Mouse (Mus musculus): Measurements from ENCODE around the gene Itgal.
"Not testable (repeated sequence)": the region's sequence is repeated elsewhere in the genome, so short reads cannot be mapped to it uniquely, and the experiment has no call there.

The Itgal gene

DNA sequence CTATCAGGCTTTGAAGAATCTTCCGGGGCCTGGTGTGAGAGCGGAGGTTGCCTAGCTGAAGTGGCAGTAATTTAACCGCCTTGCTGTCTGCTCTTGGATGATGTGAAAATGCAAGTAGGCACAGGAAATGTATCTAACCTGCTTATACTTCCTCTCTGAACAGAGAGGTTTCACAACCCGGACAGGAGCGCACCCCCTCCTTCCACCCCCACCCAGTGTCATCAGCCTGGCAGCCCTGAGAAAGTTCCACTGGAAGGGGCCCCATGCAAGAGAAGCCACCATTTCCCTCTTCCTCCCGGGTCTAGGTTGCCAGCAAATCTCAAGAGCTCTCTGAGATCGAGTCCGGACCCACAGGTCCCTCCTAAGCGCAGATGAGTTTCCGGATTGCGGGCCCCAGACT lies at the start of gene Itgal:
Gene Itgal, plus strand, starts transcription at position 163 of the 400 bp plus-strand sequence.
- no peak for DNase-seq (ENCODE audit: low read depth, low spot score)

DNA sequence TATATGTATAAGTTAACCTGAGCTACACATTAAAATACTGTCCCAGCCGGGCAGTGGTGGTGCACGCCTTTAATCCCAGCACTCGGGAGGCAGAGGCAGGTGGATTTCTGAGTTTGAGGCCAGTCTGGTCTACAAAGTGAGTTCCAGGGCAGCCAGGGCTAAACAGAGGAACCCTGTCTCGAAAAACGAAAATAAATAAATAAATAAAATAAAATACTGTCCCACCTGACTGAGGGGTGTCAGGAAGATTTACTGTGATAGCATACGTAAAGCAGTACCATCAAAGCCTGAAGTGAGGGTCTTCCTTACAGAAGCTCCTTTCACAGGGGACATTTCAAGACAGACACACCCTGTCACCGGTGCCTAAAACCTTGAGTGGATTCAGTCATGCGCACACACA lies 45.5 kb upstream of the Itgal start:
- DNase-seq (ENCODE audit: low read depth, low spot score), result not testable (repeated sequence)

DNA sequence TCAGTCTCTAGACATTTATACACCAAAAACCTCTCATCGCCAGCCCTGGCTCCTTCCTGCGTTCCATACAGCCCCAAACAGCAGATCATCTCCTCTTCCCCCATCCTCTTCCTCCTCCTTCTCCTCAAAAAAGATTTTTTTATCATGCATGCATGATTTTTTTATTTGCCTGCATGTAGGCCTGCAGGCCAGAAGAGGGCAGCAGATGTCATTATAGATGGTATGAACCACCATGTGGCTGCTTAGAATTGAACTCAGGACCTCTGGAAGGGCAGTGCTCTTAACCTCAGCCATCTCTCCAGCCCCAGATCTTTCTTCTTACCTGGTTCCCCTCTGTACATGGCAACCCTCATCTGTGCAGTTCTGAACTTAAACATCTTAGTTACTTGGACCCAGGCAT lies 43.6 kb upstream of the Itgal start:
- DNase-seq (ENCODE audit: low read depth, low spot score), result peak; percentile 70

DNA sequence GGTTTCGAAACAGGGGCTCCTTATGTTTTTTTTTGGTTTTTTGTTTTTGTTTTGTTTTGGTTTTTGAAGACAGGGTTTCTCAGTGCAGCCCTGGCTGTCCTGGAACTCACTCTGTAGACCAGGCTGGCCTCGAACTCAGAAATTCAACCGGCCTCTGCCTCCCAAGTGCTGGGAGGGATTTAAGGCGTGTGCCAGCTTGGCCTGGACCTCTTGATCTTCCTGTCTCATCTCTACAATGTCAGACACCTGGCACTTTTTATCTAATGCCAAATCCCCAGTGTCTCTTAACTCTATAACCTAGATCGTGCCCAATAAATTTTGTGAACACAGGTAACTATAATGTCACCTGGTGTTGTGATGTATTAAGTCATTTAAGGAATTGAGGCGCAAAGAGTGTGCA lies 42.7 kb upstream of the Itgal start:
- no peak for DNase-seq (ENCODE audit: low read depth, low spot score)

DNA sequence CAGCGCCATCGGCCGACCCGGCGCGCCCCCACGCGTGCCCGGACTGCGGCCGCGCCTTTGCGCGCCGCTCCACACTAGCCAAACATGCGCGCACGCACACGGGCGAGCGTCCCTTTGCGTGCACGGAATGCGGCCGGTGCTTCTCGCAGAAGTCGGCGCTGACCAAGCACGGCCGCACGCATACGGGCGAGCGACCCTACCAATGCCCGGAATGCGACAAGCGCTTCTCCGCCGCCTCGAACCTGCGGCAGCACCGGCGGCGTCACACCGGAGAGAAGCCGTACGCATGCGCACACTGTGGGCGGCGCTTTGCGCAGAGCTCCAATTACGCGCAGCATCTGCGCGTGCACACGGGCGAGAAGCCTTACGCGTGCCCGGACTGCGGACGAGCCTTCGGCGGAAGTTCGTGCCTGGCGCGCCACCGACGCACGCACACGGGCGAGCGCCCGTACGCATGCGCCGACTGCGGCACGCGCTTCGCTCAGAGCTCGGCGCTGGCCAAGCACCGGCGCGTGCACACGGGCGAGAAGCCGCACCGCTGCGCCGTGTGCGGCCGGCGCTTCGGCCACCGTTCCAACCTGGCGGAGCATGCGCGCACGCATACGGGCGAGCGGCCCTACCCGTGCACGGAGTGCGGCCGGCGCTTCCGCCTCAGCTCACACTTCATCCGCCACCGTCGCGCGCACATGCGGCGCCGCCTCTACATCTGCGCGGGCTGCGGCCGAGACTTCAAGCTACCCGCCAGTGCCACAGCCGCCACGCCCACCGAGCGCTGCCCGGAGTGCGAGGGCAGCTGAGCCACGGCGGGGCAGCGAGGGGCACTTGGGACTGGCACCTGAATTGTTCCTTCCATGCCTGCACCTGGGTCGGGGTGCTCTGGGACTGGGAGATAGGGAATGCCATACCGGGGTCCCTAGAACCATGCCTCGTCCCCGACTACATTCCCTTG lies 42.0 kb upstream of the Itgal start:
- peak; percentile 99 for DNase-seq (ENCODE audit: low read depth, low spot score)

DNA sequence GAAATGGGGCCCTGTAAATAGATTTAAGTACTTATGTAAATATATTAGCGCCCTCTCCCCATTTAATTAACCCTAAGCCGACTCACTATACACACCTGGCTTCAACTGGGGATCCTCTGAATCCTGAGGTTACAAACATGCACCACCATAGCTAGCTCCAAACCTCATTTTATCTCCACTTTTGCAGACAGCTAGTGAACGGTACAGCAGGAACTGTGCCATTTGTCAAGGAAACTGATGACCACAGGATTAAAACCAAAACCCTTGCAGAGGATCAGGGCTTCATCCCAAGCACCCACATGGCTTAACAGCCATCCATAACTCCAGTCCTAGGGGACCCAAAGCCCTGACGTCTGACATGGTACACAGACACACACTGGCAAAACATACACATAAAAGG lies 41.1 kb upstream of the Itgal start:
- DNase-seq (ENCODE audit: low read depth, low spot score), result no peak

DNA sequence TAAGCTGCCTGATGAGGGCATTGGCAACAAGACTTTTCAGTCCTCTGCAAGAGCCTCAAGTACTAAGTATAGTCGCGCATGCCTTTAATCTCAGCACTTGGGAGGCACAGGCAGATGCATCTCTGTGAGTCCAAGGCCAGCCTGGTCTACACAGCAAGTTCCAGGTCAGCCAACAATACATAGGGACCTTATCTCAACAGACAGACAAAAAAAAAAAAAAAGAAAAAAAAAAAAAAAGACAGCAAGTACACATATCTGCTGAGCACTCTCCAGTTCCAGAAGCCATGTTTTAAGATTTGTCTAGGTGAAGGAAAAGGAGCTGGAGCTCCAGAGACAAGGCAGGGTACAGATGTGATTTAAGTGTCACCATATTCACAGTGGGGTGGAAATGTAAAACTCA lies 40.1 kb upstream of the Itgal start:
- no peak for DNase-seq (ENCODE audit: low read depth, low spot score)

DNA sequence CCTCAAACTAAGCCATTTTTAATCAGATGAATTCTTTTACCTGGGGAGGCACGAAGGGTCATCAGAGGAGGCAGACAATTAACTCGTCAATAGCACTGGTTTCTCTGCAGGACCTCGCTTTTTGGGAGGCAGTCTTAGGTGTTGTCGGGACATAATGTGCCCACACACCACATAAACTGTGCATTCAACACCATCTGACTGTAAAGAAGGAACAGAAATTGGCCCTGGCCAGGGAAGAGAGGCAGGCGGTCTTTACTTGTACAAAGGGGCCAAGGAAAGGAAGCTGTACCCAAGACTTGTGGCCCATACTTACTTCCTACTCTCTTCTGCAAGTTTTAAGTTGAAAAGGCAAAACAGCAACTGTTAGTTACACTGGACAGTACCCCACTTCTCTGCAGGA lies 39.5 kb upstream of the Itgal start:
- DNase-seq (ENCODE audit: low read depth, low spot score), result no peak

DNA sequence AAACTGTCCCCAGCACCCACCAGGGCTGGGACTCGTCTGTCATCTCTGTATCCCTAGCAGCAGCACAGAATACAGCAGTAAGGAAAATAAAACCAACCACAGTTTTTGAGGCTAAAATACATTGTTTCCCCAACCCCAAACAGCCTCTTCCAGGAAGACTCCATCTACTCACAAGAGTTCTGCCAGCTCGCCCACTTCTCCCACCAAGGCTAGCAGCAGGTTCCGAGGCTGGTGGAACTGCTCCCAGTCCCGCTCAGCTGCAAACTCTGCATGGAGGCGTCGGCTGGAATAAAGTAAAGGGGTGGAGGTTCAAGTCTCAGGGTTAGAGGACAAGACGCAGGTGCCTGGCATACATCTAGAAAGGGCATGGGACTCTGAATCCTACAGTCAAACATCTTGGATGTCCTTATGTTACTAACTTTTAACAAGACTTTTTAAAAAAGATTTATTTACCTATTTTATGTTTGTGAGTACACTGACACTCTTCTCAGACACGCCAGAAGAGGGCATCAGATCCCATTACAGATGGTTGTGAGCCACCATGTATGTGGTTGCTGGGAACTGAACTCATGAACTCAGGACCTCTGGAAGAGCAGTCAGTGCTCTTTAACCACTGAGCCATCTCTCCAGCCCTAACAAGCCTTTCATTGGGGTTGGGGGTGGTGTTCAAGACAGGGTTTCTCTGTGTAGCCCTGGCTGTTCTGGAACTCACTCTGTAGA lies 36.7 kb upstream of the Itgal start:
- DNase-seq (ENCODE audit: low read depth, low spot score), result peak; percentile 47

DNA sequence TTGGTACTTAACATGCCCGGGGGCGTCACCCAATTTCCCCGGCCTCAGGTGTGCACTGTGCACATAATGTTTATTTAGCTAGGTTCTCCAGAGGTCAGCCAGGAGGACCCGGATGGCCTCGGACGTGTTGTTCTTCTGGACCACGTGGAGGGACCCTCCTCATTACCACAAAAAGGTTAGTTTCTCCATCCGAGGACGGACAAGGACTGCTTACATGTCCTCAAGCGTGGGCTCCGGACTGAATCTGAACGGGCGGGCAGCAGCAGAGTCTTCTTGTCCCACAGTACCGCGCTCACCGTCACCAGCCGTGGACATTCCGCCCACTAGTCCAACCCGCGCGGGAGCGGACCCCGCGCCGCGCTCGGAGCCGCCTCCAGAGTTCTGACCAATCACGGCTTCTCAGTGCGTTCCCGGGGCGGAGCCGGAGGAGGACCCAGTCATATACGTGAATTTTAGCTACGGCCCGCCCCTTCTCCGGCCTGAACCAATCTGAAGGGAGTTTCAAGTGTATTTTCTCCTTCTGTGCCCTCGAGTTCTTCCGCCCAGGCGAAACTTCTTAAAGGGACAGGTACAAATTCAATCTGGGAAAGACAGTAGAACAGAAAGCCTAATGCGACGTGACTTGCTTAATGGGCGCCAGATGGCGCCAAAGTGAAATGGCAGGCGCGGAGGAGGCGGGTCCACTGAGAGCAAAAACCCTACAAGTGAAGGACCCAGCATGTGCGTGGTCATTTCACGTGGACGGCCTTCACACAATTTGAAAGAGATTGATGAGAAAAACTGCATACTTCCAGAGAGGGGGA lies 35.5 kb upstream of the Itgal start, which contains the start of gene Dctpp1:
Gene Dctpp1, minus strand, starts transcription at position 401 of the 803 bp plus-strand sequence.
- DNase-seq (ENCODE audit: low read depth, low spot score), result peak; percentile 99

DNA sequence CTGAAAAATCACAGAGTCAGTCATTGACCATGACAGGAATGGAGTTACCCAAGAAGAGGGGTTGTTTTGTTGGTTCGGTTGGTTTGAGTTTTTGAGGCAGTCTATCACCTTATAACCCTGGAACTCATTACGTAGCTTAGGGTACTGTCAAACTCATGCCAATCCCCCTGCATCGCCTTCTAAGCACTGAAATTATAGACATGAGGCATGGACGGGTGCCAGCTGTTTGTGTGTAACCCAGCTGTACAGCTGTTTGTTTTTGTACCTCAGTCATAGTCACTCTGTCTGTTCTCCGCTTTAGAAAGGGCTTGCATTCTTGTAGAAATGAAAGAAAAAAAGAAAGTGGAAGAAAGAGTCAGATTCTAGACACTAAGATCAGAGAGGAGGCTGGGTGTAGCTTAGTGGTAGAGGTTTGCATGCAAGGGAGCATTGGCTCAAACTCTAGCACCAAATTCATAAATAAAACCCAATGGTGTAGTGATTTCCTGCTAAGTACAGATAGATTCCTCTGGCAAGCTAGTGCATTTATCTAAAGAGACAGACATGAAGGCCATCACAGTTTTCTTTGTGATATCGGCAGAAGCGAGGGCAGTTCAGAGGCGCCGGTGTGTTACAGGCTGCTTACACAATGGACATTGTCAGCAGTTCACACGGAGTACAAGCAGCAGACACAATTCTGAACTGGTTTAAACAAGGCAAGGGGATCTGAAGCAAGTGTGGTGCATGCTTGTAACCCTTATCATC lies 33.7 kb upstream of the Itgal start:
- DNase-seq (ENCODE audit: low read depth, low spot score), result no peak

DNA sequence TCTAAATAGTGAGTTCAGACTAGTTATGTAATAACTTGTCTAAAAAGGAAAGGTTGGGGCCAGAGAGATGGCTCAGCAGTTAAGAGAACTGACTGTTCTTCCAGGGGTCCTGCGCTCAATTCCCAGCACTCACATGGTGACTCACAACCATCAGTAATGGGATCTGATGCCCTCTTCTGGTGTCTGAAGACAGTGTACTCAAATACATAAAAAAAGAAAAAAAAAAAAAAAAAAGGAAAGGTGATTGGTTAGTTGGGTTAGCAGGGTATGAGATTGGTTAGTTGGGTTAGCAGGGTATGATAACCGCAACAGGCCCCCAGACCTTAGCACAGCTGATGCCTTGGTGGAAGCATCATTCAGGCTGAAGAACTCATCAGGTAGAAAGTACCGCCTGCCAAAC lies 32.5 kb upstream of the Itgal start:
- DNase-seq (ENCODE audit: low read depth, low spot score), result no peak

DNA sequence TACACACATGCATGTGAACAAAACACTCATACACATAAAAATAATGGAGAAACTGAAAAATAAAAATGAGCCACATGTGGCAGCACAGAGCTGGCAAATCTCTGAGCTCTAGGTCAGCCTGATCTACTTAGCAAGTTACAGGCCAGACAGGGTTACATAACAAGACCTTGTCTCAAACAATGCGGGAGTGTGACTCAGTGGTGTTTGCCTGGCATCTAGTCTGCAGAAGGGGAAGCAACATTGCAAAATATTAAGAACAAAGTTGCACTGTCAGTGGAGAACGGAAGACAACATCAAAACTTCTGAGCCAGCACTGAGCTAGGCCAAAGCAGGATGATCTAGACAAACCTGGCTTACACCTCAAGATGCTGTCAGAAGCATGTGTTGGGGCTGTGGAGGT lies 25.8 kb upstream of the Itgal start:
- no peak for DNase-seq (ENCODE audit: low read depth, low spot score)

DNA sequence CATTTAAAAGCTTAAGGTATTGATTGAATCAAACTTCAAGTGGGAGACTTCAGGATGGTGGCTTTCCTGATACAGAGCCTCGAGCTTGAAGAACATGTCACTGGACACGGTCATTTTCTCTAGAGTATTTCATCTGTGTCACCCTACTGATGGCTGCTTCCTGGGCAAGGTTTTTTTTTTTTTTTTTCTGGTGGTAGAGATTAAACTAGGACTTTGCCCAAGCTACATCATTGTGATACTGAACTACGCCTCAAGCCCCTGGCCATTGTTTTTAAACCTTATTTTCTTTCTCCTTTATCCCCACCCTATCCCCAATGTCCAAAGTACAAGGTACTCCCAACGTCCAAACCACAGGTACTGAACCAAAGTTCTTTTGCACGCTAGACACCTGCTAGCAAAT lies 25.4 kb upstream of the Itgal start:
- no peak for DNase-seq (ENCODE audit: low read depth, low spot score)

DNA sequence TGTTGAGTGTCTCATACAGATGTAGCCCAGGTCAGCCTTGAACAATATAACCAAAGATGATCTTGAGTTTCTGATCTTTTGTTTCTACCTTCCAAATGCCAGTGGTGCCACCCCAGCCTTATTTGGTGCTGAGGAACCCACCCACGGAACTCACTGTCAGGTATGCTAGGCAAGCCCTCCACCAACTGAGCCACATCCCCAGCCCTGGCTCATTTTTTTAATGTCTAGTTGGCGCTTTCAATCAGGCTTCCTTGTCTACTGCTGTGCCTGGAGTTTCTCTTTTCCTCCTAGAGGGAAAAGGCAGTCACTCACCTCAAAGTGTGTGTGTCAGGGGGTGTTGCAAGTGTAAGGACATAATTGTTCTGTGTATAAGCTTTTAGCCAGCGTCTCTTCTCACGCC lies 25.0 kb upstream of the Itgal start:
- DNase-seq (ENCODE audit: low read depth, low spot score), result no peak

DNA sequence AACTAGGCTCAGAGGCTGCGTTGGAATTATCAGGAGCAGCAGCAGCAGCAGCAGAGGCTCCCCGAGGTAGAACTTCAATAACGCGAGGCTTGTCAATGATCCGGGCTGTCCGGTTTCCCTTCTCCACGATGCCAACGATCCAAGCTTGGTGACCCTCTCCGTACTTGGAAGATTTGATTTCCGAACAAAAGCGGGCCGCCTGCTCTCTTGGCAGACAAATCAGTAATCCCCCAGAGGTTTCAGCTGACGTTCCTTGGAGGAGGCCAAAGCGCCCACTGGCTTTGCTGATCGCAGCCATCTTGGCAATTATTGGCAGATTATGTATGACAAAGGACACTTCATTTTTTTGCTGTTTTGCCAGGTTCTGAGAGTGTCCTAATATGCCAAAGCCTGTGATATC lies 23.5 kb upstream of the Itgal start:
- no peak for DNase-seq (ENCODE audit: low read depth, low spot score)

DNA sequence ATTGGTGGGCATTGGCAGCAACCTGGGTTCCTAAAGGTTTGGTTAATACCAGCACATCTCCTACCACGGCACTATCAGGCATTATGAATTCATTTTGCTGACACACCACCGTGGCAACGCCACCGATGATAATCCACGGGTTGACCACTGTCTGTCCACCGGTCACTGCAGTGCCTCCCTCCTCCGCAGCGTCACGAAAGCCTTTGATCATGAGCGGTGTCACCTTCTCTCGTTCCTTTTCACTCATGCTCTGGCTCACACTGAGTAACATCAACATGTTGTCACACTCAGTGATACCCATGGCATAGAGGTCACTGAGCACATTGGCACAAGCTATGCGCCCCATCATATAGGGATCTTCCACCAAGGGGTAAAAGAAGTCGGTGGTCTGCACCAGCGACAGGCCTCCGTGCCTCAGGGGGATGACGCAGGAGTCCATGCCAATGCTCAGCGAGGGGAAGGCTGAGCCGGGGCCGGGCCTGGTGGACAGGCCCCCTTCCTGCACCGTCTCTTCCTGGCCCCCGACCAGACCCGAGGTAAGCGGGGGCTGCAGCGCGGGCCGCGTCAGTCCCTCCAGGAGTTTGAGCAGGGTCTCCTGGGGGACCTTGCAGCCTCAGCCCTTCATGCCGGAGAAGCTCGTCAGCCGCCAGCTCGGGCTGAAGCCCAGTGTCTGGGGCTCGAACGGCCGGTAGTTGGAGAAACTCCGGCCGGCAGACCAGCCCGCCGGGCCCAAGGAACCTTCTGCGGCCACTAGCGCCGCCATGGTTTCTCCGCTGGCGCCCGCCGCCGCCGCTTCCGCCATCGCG lies 22.7 kb upstream of the Itgal start:
- DNase-seq (ENCODE audit: low read depth, low spot score), result no peak

DNA sequence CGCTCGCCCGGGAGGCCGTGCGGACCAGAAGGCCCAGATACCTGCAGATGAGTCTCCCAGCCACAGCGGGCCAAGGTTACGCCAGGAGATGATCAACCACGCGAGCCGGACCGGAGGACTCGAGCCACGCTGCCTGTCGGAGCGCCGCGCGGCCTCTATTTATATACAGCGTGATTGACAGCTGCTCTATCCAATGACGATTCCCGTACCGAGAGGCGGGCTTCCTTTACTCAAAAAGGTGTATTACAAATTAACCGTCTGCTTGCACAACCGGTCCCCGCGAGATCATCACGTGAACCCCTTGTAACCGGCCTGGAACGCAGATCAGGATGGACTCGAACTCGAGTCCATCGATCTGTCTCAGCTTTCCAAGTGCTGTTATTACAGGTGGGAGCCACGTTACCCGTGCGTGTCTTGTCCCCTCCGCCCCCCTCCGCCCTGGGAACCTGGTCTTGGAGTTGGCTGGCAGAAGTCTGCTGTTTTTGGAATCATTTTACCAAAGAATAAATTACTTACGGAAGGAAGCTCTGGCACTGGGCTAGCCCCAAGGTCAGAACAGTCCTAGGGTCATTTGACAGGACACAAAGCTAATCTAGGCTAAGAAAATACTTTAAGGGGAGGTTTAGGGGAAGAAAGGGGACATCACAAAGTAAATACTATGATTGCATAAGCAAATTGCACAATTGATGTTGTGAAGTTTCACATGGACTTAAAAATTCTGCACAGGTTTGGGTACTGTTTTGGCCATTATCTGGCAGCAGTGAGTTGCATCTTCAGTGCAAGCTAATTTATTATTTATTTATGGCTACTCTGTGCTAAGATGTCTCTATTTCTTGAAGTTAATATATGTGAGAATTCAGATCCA lies 21.9 kb upstream of the Itgal start, which contains the start of gene Sephs2:
Gene Sephs2, minus strand, starts transcription at position 131 of the 865 bp plus-strand sequence.
- peak; percentile 97 for DNase-seq (ENCODE audit: low read depth, low spot score)

DNA sequence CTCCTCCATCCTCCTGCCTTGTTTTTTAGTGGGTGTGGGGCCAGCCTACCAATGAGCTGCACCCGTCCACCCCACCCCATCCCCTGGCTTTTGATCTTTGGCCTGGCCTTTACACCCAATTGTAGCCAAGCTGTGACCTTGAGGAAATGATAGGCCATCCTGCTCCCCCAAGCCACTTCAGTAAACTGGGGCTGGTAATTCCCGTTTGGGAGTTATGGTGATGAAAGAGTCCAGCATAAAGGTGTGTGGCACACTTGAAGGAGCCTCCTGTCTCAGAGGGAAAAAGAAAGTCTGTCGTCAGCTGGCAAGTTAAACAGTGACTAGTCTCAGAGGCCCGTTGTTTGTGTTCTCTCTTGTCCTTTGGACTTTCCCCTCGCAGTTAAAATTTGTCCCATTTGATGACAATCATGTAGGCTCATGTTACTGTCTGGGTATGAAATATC lies 19.5 kb upstream of the Itgal start:
- no peak for DNase-seq (ENCODE audit: low read depth, low spot score)

Measured in ES-CJ7 (cell line).